Mouse (Mus musculus): Measurements from ENCODE around the gene Gm28168.
"Not testable (repeated sequence)": the region's sequence is repeated elsewhere in the genome, so short reads cannot be mapped to it uniquely, and the experiment has no call there.

The Gm28168 gene

GRCm38 (mm10) chr1:117927715-117928114, at the start of gene Gm28168:
Gm28168 (plus strand) TSS chr1:117928015.
- DNase-seq (ENCODE audit: low spot score in 2 of 2): not testable (repeated sequence)

GRCm38 (mm10) chr1:117965639-117966038, 37.8 kb downstream of the Gm28168 start, which contains the start of gene Gm7145:
Gm7145 (plus strand) TSS chr1:117965939.
- DNase-seq (ENCODE audit: low spot score in 2 of 2): no peak

All from left cerebral cortex, adult 9 months (tissue).